Mouse (Mus musculus) gastrocnemius, postnatal 36 days (tissue): ENCODE measurements around the gene BC030867. TPM values are rescaled to one million over a fixed set of nuclear protein-coding genes. Genes with fewer than 3 reads are reported as not detected.
A peak's percentile ranks its signal among the peaks of the same experiment; 100 is the strongest.

ENCODE experiments used
- DNase-seq, 2 experiments: peaks; one replicate each; pipeline ENCODE4 v3.0.0; 2022
- intact Hi-C: fragments of 180-260 bp; cut with DNase I; formaldehyde crosslinking; loops from one replicate; pipeline ENCODE4 v1.15.1; 2025
- long read RNA-seq, 2 experiments: library from polyadenylated mRNA; stranded (forward); transcript quantifications; one replicate each; pipeline ENCODE4 v2.0.0; 2021
- total RNA-seq, 2 experiments: library from RNA; stranded (reverse); gene quantifications; 2 replicates each; pipeline ENCODE4 v1.2.3; 2021

Gene BC030867
- not detected for total RNA-seq
- long read RNA-seq, experiment 1: 0 reads
- long read RNA-seq, experiment 2: 0 reads

DNA sequence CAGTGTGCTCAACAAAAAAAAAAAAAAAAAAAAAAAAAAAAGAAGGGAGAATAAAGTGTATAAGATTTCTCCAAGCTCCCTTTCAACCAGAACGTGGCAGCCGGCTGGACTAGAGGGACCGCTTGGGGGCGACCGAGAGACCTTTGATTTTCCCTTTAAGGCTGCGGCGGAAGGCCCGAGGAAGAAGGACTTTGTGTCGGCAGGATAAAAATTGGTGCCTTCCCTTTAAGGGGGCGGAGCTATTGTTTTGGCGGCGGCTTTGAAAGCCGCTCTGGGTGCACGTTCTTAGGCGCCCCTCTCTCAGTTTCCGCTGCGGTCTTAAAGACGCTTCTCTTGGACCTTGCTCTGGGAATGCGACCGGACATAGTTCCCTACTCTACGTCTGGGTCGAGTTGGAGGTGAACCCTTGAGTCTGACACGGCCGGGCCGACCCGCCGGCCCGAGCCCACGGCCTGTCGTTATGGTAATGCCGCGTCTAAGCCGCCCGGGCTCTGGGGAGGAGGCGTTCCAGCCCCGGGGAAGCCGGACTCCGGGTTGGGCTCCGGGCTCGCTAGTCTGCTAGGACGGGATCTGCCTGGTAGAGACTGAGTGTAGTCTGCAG, at the start of gene BC030867:
Gene BC030867, plus strand, starts transcription at position 253 of the 601 bp plus-strand sequence.
- peak; percentile 87 to 91 for DNase-seq
- intact Hi-C loops: loop anchor here (2.0 kb wide), 2 partner anchors 18 to 60 kb away; partner anchors contain the start of genes G6pc3 and Hdac5

DNA sequence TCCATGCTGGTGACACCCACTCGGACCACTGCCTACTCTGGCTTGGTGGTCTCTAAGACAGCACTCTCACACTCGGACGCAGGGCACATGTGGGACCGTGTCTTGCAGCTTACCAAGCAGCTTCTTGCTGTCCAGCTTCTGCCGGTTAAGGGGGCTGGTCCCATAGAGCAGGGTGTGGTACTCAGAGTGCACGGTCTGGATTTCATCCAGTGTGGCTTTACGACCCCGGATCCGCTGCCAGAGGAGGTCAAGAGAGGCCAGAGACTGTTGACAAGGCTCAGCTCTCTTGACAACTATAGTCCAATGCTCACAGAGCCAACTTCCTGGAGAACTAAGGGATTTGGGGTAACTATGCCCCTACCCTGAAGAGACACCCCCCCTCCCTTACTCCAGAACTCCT, 48.8 kb upstream of the BC030867 start:
- peak in 1 of 2 experiments; percentile 19 for DNase-seq
- intact Hi-C loops: no loop called here

DNA sequence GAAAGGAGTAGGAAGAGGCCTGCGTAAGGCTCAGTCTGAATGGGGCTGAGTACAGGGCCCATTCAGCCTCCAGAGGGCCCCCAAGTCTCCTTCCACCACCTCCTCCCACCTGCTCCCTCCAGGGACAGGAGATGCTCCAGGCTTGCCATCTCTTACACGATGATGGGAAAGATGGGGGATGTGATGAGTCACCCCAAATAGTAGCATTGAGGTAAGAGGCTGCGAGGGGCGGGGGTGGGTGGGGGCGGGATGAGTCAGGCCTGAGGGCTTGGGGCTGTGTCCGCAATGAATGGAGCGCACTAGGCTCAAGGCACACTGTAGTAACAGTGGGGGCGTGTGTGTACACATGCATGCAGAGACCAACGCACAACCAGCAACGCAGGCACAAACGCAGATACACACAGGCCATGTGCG, 47.3 kb upstream of the BC030867 start:
- intact Hi-C loops: no loop called here
- DNase-seq: peak in 1 of 2 experiments; percentile 15

DNA sequence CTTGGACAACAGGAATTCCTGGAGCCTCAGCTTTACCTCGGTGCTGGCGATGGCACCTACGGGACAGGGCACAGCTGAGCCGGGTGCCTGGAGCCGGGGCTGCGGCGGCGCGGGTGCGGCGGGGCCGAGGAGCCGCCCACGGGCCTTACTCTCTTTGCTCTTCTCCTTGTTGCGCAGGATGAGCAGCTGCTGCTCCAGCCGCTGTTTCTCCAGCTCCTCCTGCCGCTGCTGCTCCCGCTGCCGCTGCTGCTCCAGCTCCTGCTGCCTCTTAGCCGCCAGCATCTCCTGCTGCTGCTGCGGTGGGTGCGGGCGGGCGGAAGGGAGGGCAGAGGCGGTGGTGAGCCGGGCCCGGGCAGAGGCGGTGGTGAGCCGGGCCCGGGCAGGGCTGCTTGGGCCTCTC, 42.2 kb upstream of the BC030867 start:
- no peak for DNase-seq
- intact Hi-C loops: no loop called here

DNA sequence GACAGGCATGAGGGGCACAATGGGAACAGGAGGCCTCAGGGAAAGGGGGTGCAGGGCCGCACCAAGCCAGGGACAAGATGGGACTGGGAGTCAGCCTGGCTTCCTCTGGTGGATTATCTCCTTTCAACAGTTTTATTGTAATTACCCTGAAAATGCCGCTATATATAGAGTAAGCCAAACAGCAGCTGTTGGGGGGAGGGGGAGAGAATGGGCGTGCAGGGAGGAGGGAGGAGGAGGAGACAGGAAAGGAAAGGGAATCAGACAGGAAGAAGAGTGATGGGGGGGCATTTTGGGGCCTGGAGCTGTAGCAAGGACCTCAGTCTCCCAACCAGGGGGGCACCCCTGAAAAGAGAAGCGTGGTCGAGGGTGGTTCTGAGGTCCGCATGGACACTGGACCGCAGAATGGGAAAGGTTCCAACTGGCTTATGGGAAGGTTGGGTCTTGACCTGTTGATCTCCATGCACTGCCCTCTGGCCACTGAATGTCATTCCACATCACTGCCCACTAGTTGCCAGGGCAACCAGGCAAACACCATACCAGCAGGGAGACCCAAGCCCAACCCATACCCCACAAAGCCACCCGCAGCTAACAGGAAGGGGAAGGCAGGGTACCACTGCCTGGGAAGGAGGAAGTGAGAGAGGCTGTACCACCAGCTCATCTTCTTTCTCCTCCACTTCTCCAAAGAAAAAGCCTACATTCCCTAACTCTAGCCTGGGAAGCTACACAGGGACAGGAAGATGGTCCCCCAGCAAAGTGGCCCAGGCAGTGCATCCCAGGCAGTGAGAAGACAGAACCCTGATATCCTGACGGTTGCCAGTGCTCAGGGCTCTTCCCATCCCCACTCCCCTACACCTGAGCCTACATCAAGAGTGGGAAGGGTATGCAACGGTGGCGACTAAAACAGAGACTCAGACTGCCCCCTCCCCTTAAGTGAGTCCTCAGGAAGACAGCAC, 40.6 kb upstream of the BC030867 start:
- intact Hi-C loops: no loop called here

DNA sequence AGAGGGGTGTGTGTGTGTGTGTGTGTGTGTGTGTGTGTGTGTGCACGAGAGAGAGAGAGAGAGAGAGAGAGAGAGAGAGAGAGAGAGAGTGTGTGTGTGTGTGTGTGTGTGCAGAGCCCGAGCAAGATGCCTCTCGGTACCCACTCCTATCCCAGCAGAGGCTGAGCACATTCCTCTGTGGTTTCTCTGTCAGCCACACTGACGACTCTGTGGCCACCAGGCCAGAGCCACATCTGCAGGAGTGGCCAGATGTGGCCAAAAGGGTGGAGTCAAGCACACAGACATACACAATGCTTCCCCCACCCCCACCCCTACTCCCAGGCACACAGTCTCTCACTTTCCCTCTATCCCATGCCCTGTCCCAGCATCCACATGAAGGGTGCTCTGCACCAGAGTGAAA, 39.8 kb upstream of the BC030867 start:
- no peak for DNase-seq
- intact Hi-C loops: no loop called here

More for the DNA sequence above, 40.6 kb upstream of the BC030867 start:
- no peak for DNase-seq

DNA sequence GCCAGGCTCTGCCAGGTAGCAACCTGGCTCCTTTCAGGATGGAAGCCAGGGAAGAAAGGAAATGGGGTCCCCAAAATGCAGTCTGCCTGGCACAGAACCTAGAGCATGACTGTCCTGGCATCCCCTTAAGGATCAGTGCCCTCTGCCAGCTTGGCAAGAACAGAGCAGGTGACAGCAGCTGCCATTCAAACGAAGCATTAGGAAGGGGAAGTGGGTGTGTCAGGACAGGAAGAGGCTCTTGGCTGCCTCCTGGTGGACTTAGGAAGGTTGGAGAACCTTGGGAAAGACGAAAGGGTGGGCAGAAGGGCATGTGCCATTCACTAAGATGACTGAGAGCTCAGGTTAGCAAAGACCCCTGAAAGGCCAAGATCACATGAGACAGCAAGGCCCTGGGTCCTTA, 38.9 kb upstream of the BC030867 start:
- intact Hi-C loops: no loop called here
- DNase-seq: no peak

DNA sequence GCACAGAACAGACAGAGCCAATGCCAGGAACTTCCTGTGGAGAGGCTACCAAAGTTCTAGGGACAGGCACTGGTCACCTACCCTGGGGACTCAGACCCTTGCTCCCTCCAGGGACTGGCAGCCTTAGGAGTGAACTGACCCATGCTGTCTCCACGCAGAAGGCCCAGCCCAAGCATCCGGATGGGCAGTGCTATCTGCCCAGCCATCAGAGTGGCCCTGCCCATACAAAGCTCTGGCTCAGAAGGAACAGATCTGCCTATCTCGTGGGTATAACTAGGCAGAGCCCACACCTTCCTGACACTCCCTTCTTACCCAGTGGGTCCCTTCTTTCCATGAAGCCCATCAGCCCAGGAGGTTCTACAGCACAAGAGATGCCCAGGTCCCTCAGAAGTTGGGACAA, 38.5 kb upstream of the BC030867 start:
- no peak for DNase-seq
- intact Hi-C loops: no loop called here

DNA sequence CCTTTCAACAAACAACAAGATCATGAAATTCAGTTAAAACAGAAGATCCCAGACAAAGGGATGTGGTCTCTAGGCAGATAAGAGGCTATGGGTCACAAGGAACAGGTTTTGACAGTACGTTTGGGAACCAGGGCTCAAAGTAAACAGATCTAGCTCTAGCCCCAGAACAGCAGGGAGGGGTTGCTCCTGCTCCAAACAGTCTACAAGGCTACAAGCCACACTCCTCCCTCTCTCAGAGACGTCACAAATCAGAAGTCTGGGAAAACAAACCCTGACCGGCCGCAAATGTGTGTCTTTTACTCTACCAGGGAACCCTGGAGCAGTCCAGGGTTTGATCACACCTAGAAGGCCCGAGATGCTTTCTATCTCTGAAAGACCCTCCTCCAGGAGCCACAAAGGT, 37.7 kb upstream of the BC030867 start:
- intact Hi-C loops: no loop called here

DNA sequence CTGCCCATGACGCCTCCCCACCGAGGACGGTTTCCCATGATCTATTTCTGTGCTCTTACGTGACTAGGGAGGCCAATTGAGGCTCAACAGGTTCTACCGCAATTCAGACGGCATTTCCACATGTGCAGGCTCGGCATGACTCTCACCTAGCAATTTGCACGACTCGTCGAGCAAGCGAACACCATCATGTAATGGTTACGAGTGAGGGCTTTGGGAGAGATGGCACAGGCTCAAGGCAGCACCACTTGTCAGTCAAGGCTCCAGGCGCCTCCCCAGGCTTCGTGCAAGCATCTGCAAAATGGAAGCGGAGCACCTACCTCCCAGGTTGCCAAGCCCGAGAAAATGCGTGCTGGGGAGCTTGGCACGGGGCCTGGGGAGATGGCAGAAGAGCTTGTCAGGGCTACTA, 36.7 kb upstream of the BC030867 start:
- intact Hi-C loops: no loop called here
- peak; percentile 48 to 66 for DNase-seq

More for the DNA sequence above, 37.7 kb upstream of the BC030867 start:
- DNase-seq: no peak

DNA sequence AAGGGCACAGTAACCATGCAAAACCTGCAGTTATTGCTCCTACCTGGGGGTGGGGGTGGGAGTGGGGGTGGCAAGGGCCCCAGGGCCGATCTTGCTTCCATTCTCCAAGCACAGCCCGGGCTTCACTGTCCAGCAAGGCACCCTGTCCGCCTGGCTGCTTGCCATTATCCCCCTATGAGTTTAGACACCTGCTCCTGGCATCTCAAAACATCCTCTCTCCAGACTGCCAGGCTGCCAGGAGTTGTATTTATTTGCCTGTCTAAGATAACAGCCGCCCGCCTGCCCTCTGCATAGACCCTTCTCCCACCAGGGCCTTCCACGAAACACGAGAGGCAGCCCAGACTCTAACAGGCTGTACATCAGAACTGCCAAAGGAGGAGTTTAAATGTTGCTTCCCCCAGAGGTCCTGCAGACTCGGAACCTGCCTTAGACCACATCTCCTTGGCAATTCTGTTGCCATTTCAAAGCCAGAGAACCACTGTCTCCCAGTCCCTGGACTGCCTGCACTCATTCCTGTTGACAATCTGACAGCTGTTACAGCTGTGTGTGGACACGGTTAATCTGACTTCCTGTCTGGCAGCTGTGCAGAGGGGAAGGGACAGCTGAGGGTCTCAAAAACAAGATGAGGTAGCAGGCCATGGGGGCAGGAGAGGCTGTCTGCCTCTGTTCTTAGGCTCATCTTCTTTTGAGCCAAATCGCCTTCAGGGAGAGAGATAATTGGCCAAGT, 34.1 kb upstream of the BC030867 start:
- intact Hi-C loops: no loop called here
- DNase-seq: no peak

DNA sequence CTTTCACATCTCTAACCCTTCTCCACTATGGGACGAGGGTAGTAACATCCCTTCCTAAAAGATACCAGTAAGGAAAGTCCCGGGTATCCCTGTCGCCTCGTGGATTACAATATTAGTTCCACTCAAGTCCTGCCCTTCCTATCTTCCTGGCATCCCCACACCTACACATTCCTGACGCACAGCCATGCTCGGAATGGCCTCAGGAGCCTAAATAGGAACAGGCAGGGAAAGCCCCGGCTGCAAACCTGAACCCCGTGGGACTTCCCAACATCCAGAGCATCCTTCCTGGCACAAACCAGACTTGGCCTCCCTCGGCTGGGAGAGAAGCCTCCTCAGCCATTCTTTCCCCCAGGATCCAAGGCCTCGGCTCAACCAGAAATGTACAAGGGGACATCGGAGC, 33.2 kb upstream of the BC030867 start:
- intact Hi-C loops: no loop called here
- no peak for DNase-seq

DNA sequence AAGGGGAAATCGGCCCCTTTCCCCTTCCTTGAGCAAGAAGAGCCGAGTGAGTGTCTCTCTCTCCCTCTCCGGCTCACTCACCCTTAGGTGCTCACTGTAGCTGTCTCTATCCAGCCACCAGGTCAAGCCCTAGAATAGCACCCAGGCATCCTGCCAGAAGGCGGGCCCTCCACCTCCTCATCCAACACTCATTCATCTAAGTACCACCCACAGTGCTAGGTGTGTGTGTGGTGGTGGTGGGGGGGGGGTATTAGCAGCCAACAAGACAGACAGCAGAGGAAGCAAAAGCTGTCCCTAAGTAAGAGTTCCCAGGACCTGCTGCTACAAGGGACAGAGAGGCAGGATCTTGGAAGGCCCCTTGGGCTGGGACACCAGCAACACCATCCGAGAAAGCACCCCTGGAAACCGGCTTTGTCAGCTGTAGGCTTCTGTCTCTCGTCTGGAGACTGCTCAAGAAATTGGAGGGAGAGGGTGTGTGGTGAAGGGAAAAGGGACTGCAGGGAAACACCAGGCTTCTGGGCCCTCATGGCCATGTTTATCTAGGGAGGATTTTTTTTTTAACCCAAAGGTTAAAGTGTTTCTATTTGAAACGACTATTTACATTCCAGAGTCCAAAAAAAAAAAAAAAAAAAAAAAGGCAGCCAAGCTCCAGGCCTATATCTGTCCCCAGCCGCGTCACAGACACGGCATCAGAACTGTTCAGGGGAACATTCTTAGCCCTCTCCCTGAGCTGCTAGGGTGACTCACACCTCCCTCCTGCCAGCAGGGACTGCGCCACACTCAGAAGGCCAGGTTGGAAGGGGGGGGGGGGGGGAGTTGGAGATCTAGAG, 32.4 kb upstream of the BC030867 start:
- intact Hi-C loops: no loop called here
- peak; percentile 53 to 63 for DNase-seq

DNA sequence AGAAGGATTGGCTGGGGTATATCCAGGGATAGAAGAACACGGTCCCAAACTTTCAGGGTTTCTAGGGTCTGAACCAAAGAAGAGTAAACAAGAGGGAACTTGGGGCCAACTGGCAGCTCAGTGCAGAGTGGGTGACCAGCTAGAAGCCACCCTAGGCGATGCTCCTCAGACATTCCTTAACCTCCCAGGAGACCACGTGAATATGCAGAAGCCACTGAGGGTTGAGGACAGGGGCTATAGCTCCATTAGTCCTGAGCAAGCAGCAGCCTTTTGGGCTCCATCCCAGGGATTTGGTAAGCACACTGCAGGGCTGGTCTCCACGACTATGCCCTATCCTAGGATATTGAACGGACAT, 31.8 kb upstream of the BC030867 start:
- intact Hi-C loops: no loop called here
- no peak for DNase-seq

DNA sequence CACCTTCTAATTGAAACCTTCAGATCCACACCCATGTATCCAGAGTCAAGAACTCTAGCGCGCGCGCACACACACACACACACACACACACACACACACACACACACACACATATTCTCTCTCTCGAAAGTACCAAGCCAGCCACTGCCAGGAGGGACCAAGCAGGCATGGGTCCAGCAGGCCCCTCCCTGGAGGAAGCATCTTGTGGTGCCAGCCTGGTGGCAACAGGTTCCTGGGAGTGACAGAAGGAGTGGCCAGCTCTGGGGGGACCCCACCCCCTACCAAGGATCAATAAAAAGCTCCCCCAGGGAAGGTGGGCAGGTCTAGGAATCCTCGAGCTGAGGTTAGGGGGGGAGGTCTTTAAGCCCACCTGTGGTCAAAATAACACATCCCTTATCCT, 31.3 kb upstream of the BC030867 start:
- no peak for DNase-seq
- intact Hi-C loops: no loop called here

DNA sequence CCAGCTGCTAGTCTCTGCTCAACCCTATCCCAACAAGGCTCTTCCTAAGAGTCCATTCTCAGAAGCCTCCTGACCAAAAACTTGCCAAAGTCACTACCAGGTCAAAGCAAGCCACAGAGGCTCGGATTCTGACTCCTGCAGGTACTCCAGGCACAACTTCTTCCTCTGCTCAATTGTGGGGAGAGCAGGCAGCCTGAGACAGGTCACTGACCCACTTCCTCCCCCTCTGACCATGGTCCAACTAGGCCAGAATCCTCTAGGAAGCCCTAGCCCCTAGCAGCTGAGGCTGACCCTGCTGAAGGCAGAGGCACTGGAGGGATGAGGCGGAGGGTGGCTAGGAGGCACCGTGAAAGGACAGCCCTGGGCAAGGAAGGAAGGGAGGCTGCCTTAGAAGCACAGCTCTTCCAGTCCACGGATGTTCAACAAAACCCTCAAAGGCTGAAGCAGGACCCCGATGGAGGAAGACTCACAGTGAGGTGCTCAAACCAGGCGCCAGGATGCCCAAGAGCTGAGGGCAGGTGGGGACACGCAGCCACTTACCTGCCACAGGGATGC, 30.7 kb upstream of the BC030867 start:
- intact Hi-C loops: no loop called here
- DNase-seq: no peak

DNA sequence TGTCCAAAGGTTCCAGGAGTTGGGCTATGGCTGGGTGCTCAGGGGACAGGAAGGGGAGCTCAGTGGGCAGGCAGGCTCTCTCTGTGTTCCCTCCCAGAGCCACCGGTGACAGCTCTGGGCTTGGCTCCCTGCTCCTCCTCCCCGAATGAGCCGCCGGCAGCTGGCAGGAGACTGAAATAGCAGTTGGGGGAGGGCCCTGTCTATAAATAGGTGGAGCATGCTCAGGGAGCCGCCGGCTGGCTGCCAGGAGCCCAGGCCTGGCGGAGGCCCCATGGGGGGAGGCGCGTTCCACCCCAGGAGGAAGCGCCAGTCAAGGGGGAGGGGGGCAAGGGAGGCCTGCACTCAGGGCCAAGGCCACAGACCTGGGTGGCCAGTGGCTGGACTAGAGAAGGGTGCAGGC, 29.9 kb upstream of the BC030867 start:
- DNase-seq: peak; percentile 94 to 95
- intact Hi-C loops: no loop called here

DNA sequence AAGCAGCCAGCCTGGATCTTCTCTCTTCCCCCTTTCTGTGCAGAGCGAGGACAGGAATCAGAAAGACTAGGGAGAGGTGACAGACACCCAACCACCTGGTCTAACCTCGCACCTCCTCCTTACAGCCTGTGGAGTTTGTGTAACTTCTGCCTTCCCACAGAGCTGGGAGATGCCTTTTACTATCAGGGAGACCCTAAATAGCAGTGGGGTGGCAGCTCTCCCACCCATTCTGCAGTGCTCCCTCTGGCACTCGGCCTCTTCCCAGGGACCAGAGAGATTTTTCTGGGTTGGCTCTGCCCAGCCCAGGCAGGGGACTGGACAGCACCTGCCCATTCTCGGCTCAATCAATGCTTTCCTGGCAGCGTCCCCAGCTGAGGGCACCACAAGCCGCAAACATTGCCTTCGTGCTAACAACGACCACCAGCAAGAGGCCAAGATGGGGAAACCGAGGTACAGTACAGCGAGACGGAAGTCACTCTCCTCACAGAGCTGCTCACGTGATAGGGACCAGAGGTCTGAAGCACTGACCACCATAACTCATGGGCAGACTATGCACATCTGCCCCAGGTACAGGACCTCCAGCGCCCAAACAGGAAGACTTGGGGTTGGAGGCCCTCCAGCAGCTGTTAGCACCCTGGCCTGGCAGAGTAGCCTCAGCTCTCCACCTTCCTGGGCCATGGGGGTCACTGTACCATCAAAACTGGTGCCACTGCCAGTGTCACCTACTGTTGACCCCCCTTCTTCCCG, 29.3 kb upstream of the BC030867 start:
- DNase-seq: peak in 1 of 2 experiments; percentile 18
- intact Hi-C loops: no loop called here

DNA sequence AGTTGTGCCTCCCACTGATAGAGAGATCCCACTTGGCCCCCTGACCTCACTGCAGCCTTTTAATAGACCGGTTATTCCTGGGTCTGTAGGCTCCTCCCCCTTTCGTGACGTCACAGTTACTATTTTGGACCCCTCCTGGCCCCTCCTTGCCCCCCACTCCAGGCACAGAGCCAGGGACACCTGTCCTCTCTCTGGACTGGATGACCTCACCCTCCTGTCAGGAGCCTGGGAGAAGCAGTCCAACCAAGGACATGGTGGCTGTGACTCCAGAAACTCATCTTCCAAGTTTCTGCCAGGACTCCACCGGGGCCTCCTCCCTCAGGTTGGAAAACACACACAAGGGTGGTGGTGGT, 28.7 kb upstream of the BC030867 start:
- peak; percentile 69 to 88 for DNase-seq
- intact Hi-C loops: no loop called here
